Mouse (Mus musculus) midbrain, embryonic 16.5 days (tissue): ENCODE measurements around the gene Ptges3l. TPM values are rescaled to one million over a fixed set of nuclear protein-coding genes. Genes with fewer than 3 reads are reported as not detected.

Experiments
- ATAC-seq: fragments of 200-750 bp; cut with Nextera tagmentation; 2 replicates; pipeline ENCODE4 v1.8.0; 2017; ENCODE audit warnings: moderate TSS enrichment
- H3K27ac ChIP-seq: fragments of 300-500 bp; sonication (generic); 2 replicates; pipeline ENCODE4 v1.5.1; 2014; ENCODE audit warnings: mild to moderate bottlenecking, low read length, mixed read lengths
- H3K27me3 ChIP-seq: fragments of 300-500 bp; sonication (generic); 2 replicates; pipeline ENCODE4 v1.6.1; 2014; ENCODE audit warnings: low read depth, low read length, mixed read lengths; ENCODE audit not compliant: control insufficient read depth, insufficient read depth
- H3K36me3 ChIP-seq: fragments of 300-500 bp; sonication (generic); 2 replicates; pipeline ENCODE4 v1.6.1; 2014; ENCODE audit warnings: mild to moderate bottlenecking, low read length, moderate library complexity, mixed read lengths; ENCODE audit not compliant: control insufficient read depth, insufficient read depth
- H3K4me1 ChIP-seq: fragments of 300-500 bp; sonication (generic); 2 replicates; pipeline ENCODE4 v1.6.1; 2014; ENCODE audit warnings: mild to moderate bottlenecking, low read length, mixed read lengths; ENCODE audit not compliant: control insufficient read depth, insufficient read depth
- H3K4me2 ChIP-seq: fragments of 300-500 bp; sonication (generic); 2 replicates; pipeline ENCODE4 v1.6.1; 2014; ENCODE audit warnings: mild to moderate bottlenecking, low read length, mixed read lengths
- H3K4me3 ChIP-seq: fragments of 300-500 bp; sonication (generic); 2 replicates; pipeline ENCODE4 v1.5.1; 2014; ENCODE audit warnings: low read depth, mild to moderate bottlenecking, low read length, moderate library complexity, mixed read lengths
- H3K9ac ChIP-seq: fragments of 300-500 bp; sonication (generic); 2 replicates; pipeline ENCODE4 v1.6.1; 2014; ENCODE audit warnings: low read depth, low read length, mixed read lengths
- H3K9me3 ChIP-seq: fragments of 300-500 bp; sonication (generic); replicated peaks from 2 replicates; pipeline ENCODE4 v1.6.1; 2014; ENCODE audit warnings: mild to moderate bottlenecking, low read length, mixed read lengths; ENCODE audit not compliant: control insufficient read depth, poor library complexity, severe bottlenecking
- WGBS: fragments of 180-500 bp; shearing (Covaris S2); extraction: QIAGEN DNeasy Blood & Tissue Kit; methylation state at CpG from one replicate; pipeline ENCODE4 v1.1.7; 2014; 5-methylcytosine and 5-hydroxymethylcytosine counted together
- polyA plus RNA-seq: library from polyadenylated mRNA; unstranded; fragments of >200 nt; fragmentation: Nextera tagmentation; extraction: Ambion mirVana; gene quantifications from 2 replicates; pipeline ENCODE4 v1.2.1, GENCODE M21; 2015

Ptges3l gene
- polyA plus RNA-seq, 1 experiment from 2014 or later = 3.1 TPM

GRCm38 (mm10) chr11:101460321-101460720 is 35.2 kb upstream of the Ptges3l start:
- WGBS = 88% methylated on average over 15 of the region's 15 CpGs
- Histone ChIP-seq H3K27ac (no peak overlapping the region), H3K4me1 (peaks cover 26% of the 10 kb centered on the region), H3K9me3 (no peaks in the 10 kb centered on the region), H3K27me3 (no peaks in the 10 kb centered on the region), H3K4me3 (no peak overlapping the region), H3K9ac (no peak overlapping the region), H3K36me3 (peaks cover 42% of the 10 kb centered on the region), H3K4me2 (no peak overlapping the region)
- ATAC-seq = no peak

DNA sequence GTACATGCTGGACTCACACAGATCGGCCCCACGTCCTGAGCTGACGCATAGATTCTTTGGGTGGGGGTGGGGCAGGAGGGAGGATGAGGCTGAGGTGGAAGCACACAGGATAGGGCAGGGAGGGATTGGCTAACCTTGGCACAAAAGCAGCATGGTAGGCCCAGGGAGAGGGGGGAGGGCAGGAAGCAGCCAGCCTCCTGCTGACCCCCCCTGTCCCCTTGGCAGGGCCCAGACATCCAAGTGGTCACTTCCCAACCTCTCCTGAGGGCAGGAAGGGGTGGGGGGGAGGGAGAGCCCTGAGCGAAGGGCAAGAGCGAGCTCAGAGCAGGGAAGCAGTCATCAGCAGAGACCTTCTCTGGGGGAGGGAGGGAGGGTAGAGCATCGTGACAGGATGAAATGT is 34.6 kb upstream of the Ptges3l start:
- Histone ChIP-seq H3K4me2 (no peak overlapping the region), H3K4me3 (no peak overlapping the region), H3K36me3 (peaks cover 42% of the 10 kb centered on the region), H3K9ac (no peak overlapping the region), H3K27me3 (no peaks in the 10 kb centered on the region), H3K27ac (no peak overlapping the region), H3K4me1 (peaks cover 26% of the 10 kb centered on the region), H3K9me3 (no peaks in the 10 kb centered on the region)
- WGBS = 39% methylated on average over 4 of the region's 6 CpGs
- ATAC-seq = no peak

- no peak for ATAC-seq
- Histone ChIP-seq H3K36me3 (peaks cover 42% of the 10 kb centered on the region), H3K4me2 (no peak overlapping the region), H3K4me3 (no peak overlapping the region), H3K9me3 (no peaks in the 10 kb centered on the region), H3K27me3 (no peaks in the 10 kb centered on the region), H3K9ac (no peak overlapping the region), H3K27ac (no peak overlapping the region), H3K4me1 (peaks cover 12% of the 10 kb centered on the region)
- 84% methylated on average over 12 of the region's 12 CpGs for WGBS
Measured at GRCm38 (mm10) chr11:101458217-101458616, 33.1 kb upstream of the Ptges3l start.

- Histone ChIP-seq H3K9me3 (no peaks in the 10 kb centered on the region), H3K36me3 (peaks cover 42% of the 10 kb centered on the region), H3K4me3 (no peak overlapping the region), H3K27ac (no peak overlapping the region), H3K27me3 (no peaks in the 10 kb centered on the region), H3K9ac (no peak overlapping the region), H3K4me1 (peaks cover 6% of the 10 kb centered on the region), H3K4me2 (no peak overlapping the region)
- ATAC-seq = no peak
- 95% methylated on average over 7 of the region's 9 CpGs for WGBS
Measured at GRCm38 (mm10) chr11:101457631-101458030, 32.5 kb upstream of the Ptges3l start.

- no peak overlapping the region for H3K9ac ChIP-seq
- H3K9me3 ChIP-seq = no peaks in the 10 kb centered on the region
- ATAC-seq = no peak
- H3K27ac ChIP-seq = no peak overlapping the region
- H3K36me3 ChIP-seq = peaks cover 27% of the 10 kb centered on the region
- WGBS = 86% methylated on average over 7 of the region's 7 CpGs
- H3K4me2 ChIP-seq = no peak overlapping the region
- no peaks in the 10 kb centered on the region for H3K4me1 ChIP-seq
- H3K4me3 ChIP-seq = no peak overlapping the region
- H3K27me3 ChIP-seq = no peaks in the 10 kb centered on the region
Measured at GRCm38 (mm10) chr11:101455627-101456026, 30.5 kb upstream of the Ptges3l start.

DNA sequence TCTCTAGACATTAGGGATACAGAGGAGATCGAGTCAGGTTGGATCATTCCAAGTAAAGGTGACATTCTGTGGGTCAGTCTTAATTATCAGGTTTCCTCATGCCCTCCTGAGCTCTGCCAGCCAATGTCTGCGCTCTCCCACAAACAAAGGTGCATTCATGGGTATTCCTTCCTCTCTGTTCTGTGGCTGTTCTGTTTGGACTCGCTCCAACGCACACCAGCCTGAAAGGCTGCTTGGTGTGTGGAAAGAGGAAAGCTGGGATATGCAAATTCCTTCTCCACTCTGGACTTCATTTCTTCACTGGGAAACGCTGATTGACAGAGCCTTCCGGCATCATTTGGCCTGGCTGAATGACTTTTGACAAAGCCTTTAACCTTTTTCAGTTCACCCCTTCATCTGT is 29.6 kb upstream of the Ptges3l start:
- Histone ChIP-seq H3K36me3 (peaks cover 18% of the 10 kb centered on the region), H3K4me2 (no peak overlapping the region), H3K27ac (no peak overlapping the region), H3K4me3 (no peak overlapping the region), H3K9me3 (no peaks in the 10 kb centered on the region), H3K9ac (no peak overlapping the region), H3K27me3 (no peaks in the 10 kb centered on the region), H3K4me1 (no peaks in the 10 kb centered on the region)
- no peak; the same call in 1 of the 2 replicates for ATAC-seq
- WGBS = 30% methylated on average over 6 of the region's 6 CpGs

DNA sequence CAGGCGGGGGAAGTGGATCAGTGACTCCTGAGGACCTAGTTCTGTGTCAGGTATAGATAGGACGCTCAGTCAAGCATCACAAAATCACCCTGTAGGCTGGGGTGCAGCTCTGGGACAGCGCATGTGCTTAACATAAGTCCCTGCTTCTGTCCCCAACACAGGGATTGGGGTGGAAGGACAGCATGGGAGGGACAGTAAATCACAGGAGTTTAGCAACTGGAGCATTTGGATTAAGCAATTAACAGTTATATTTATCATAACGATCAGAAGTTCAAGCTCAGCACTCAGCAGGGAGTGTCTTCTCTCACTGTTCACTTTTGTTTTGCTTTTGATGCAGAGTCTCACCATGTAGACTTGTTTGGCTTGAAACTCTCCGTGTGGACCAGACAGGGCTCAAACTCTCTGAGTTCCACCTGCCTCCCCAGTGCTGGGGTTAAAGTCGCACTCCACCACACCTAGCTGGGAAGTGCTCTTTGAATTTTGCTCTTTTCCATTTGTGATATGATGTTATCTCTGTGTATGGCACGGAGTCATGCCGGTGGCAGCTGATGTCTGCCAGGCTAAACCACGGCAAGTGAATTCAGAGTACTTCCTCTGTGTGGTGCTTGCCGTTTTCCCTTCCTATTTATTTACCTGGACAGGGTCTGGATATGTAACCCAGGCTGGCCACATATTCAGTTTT is 27.1 kb upstream of the Ptges3l start:
- no peak for ATAC-seq
- H3K36me3 ChIP-seq = peaks cover 4% of the 10 kb centered on the region; the same call in 1 of the 2 replicates
- H3K27me3 ChIP-seq = no peaks in the 10 kb centered on the region
- H3K4me3 ChIP-seq = no peak overlapping the region
- H3K9me3 ChIP-seq = no peaks in the 10 kb centered on the region
- H3K4me2 ChIP-seq = no peak overlapping the region
- no peak overlapping the region for H3K27ac ChIP-seq
- H3K9ac ChIP-seq = no peak overlapping the region
- no peaks in the 10 kb centered on the region for H3K4me1 ChIP-seq
- WGBS = 76% methylated on average over 10 of the region's 10 CpGs

GRCm38 (mm10) chr11:101451536-101451935 is 26.4 kb upstream of the Ptges3l start:
- Histone ChIP-seq H3K4me1 (no peaks in the 10 kb centered on the region), H3K9me3 (no peaks in the 10 kb centered on the region), H3K9ac (no peak overlapping the region), H3K27me3 (no peaks in the 10 kb centered on the region), H3K4me2 (no peak overlapping the region), H3K27ac (no peak overlapping the region), H3K4me3 (no peak overlapping the region), H3K36me3 (no peaks in the 10 kb centered on the region)
- WGBS = 92% methylated on average over 10 of the region's 10 CpGs
- ATAC-seq = no peak

DNA sequence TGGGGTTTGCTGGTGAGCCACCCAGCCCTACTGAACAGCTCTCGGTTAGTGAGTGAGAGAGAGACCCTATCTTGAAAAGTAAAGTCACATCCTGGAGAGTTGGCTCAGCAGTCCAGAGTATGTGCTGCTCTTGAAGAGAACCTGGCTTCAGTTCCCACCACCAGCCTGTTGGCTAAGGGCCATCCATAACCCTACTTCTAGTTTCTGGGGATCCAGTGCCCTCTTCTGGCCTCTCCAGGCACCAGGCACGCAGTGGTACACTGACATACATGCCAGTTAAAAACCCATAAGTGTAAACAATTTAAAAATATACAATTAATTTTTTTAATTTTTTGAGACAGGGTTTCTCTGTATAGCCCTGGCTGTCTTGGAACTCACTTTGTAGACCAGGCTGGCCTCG is 25.3 kb upstream of the Ptges3l start:
- no peak for ATAC-seq
- WGBS = 82% methylated on average over 3 of the region's 3 CpGs
- H3K4me3 ChIP-seq = no peak overlapping the region

More for the DNA sequence above, 25.3 kb upstream of the Ptges3l start:
- H3K27me3 ChIP-seq = no peaks in the 10 kb centered on the region
- no peak overlapping the region for H3K9ac ChIP-seq
- H3K36me3 ChIP-seq = no peaks in the 10 kb centered on the region
- no peaks in the 10 kb centered on the region for H3K9me3 ChIP-seq
- H3K4me1 ChIP-seq = no peaks in the 10 kb centered on the region
- no peak overlapping the region for H3K27ac ChIP-seq
- H3K4me2 ChIP-seq = no peak overlapping the region
